Mouse (Mus musculus): ENCODE results near the gene Gm3127. TPM values are rescaled to one million over a fixed set of nuclear protein-coding genes. Genes with fewer than 3 reads are reported as not detected.
"Not testable (repeated sequence)": the region's sequence is repeated elsewhere in the genome, so short reads cannot be mapped to it uniquely, and the experiment has no call there.

Gm3127 gene
- polyA plus RNA-seq (2012; rRNA removed) (not detected in 2 replicates), polyA plus RNA-seq (2014; fragmentation: Nextera tagmentation; extraction: Ambion mirVana) (not detected in 2 replicates)

- not testable (repeated sequence) for H3K4me1 ChIP-seq (replicated peaks; ENCODE audit: control insufficient read depth in 2 of 2, insufficient read depth in 2 of 2, low read length in 1 of 2); H3K9me3 ChIP-seq (ENCODE audit: control insufficient read depth, low read length); DNase-seq (ENCODE audit: low read depth in 3 of 3, low spot score in 3 of 3); H3K36me3 ChIP-seq (replicated peaks; ENCODE audit: control insufficient read depth, insufficient read depth, low read depth); ATAC-seq (ENCODE audit: insufficient read depth); H3K27ac ChIP-seq; H3K9ac ChIP-seq (replicated peaks); H3K4me2 ChIP-seq (ENCODE audit: low read depth); H3K27me3 ChIP-seq (ENCODE audit: control insufficient read depth, insufficient read depth, low read length); H3K4me3 ChIP-seq (ENCODE audit: insufficient read depth in 1 of 2, low read depth in 2 of 2, low read length in 2 of 2)
- no CpG with 5 or more reads among the region's 2 CpGs for WGBS (ENCODE audit: insufficient replicate concordance)
Measured at GRCm38 (mm10) chr14:4164730-4165129, at the start of gene Gm3127. Gene Gm3127 (plus strand): TSS chr14:4165030.

GRCm38 (mm10) chr14:4141646-4142045 is 23.2 kb upstream of the Gm3127 start:
- not testable (repeated sequence) for H3K4me1 ChIP-seq (replicated peaks; ENCODE audit: control insufficient read depth in 2 of 2, insufficient read depth in 2 of 2, low read length in 1 of 2); H3K9ac ChIP-seq (replicated peaks); H3K4me3 ChIP-seq (ENCODE audit: insufficient read depth in 1 of 2, low read depth in 2 of 2, low read length in 2 of 2); H3K4me2 ChIP-seq (ENCODE audit: low read depth); H3K36me3 ChIP-seq (replicated peaks; ENCODE audit: control insufficient read depth, insufficient read depth, low read depth); DNase-seq (ENCODE audit: low read depth in 3 of 3, low spot score in 3 of 3); H3K27me3 ChIP-seq (ENCODE audit: control insufficient read depth, insufficient read depth, low read length); H3K27ac ChIP-seq; H3K9me3 ChIP-seq (ENCODE audit: control insufficient read depth, low read length); ATAC-seq (ENCODE audit: insufficient read depth)
- WGBS (ENCODE audit: insufficient replicate concordance) = 68% methylated on average over 4 of the region's 4 CpGs

GRCm38 (mm10) chr14:4182030-4182429 is 17.2 kb downstream of the Gm3127 start:
- DNase-seq (ENCODE audit: low read depth in 3 of 3, low spot score in 3 of 3); ATAC-seq (ENCODE audit: insufficient read depth); H3K4me2 ChIP-seq (ENCODE audit: low read depth); H3K4me1 ChIP-seq (replicated peaks; ENCODE audit: control insufficient read depth in 2 of 2, insufficient read depth in 2 of 2, low read length in 1 of 2); H3K9me3 ChIP-seq (ENCODE audit: control insufficient read depth, low read length); H3K27me3 ChIP-seq (ENCODE audit: control insufficient read depth, insufficient read depth, low read length); H3K9ac ChIP-seq (replicated peaks); H3K27ac ChIP-seq; H3K4me3 ChIP-seq (ENCODE audit: insufficient read depth in 1 of 2, low read depth in 2 of 2, low read length in 2 of 2); H3K36me3 ChIP-seq (replicated peaks; ENCODE audit: control insufficient read depth, insufficient read depth, low read depth): not testable (repeated sequence)
- WGBS (ENCODE audit: insufficient replicate concordance) = 9% methylated on average over 13 of the region's 14 CpGs

- H3K9me3 ChIP-seq (ENCODE audit: control insufficient read depth, low read length); H3K4me1 ChIP-seq (replicated peaks; ENCODE audit: control insufficient read depth in 2 of 2, insufficient read depth in 2 of 2, low read length in 1 of 2); H3K9ac ChIP-seq (replicated peaks); H3K4me2 ChIP-seq (ENCODE audit: low read depth); H3K36me3 ChIP-seq (replicated peaks; ENCODE audit: control insufficient read depth, insufficient read depth, low read depth); ATAC-seq (ENCODE audit: insufficient read depth); H3K27me3 ChIP-seq (ENCODE audit: control insufficient read depth, insufficient read depth, low read length); H3K4me3 ChIP-seq (ENCODE audit: insufficient read depth in 1 of 2, low read depth in 2 of 2, low read length in 2 of 2); H3K27ac ChIP-seq; DNase-seq (ENCODE audit: low read depth in 3 of 3, low spot score in 3 of 3): not testable (repeated sequence)
- WGBS (ENCODE audit: insufficient replicate concordance) = 14% methylated on average over 33 of the region's 59 CpGs
Measured at GRCm38 (mm10) chr14:4182491-4183210, 17.8 kb downstream of the Gm3127 start, which contains the start of gene Gm2974. Gene Gm2974 (plus strand): TSS chr14:4182576.

- WGBS (ENCODE audit: insufficient replicate concordance) = 22% methylated on average over 5 of the region's 10 CpGs
- H3K9ac ChIP-seq (replicated peaks); H3K9me3 ChIP-seq (ENCODE audit: control insufficient read depth, low read length); H3K36me3 ChIP-seq (replicated peaks; ENCODE audit: control insufficient read depth, insufficient read depth, low read depth); H3K27ac ChIP-seq; DNase-seq (ENCODE audit: low read depth in 3 of 3, low spot score in 3 of 3); H3K4me1 ChIP-seq (replicated peaks; ENCODE audit: control insufficient read depth in 2 of 2, insufficient read depth in 2 of 2, low read length in 1 of 2); ATAC-seq (ENCODE audit: insufficient read depth); H3K4me3 ChIP-seq (ENCODE audit: insufficient read depth in 1 of 2, low read depth in 2 of 2, low read length in 2 of 2); H3K4me2 ChIP-seq (ENCODE audit: low read depth); H3K27me3 ChIP-seq (ENCODE audit: control insufficient read depth, insufficient read depth, low read length): not testable (repeated sequence)
Measured at GRCm38 (mm10) chr14:4183375-4183774, 18.5 kb downstream of the Gm3127 start.

Other genes with a start within 250 kb of the Gm3127 start
- gene Gm3029, start 233.3 kb upstream of the Gm3127 start, polyA plus RNA-seq (2012; rRNA removed) = not detected in 2 replicates
- gene Gm3029, start 233.3 kb upstream of the Gm3127 start, polyA plus RNA-seq (2014; fragmentation: Nextera tagmentation; extraction: Ambion mirVana) = not detected in 2 replicates
- gene Gm3095, start 201.5 kb upstream of the Gm3127 start, polyA plus RNA-seq (2012; rRNA removed) = 0.03 TPM in 1 of 2 replicates, not detected in the other
- not detected in 2 replicates for gene Gm3095, start 201.5 kb upstream of the Gm3127 start, polyA plus RNA-seq (2014; fragmentation: Nextera tagmentation; extraction: Ambion mirVana)
- gene Gm3099, start 166.6 kb upstream of the Gm3127 start, polyA plus RNA-seq (2012; rRNA removed) = not detected in 2 replicates
- not detected in 2 replicates for gene Gm3099, start 166.6 kb upstream of the Gm3127 start, polyA plus RNA-seq (2014; fragmentation: Nextera tagmentation; extraction: Ambion mirVana)
- not detected in 2 replicates for gene Gm5796, start 141.1 kb upstream of the Gm3127 start, polyA plus RNA-seq (2012; rRNA removed)
- gene Gm5796, start 141.1 kb upstream of the Gm3127 start, polyA plus RNA-seq (2014; fragmentation: Nextera tagmentation; extraction: Ambion mirVana) = not detected in 2 replicates
- gene Gm3115, start 80.9 kb upstream of the Gm3127 start, polyA plus RNA-seq (2012; rRNA removed) = not detected in 2 replicates
- not detected in 2 replicates for gene Gm3115, start 80.9 kb upstream of the Gm3127 start, polyA plus RNA-seq (2014; fragmentation: Nextera tagmentation; extraction: Ambion mirVana)
- gene Gm8108, start 54.5 kb upstream of the Gm3127 start, polyA plus RNA-seq (2012; rRNA removed) = not detected in 2 replicates
- not detected in 2 replicates for gene Gm8108, start 54.5 kb upstream of the Gm3127 start, polyA plus RNA-seq (2014; fragmentation: Nextera tagmentation; extraction: Ambion mirVana)
- gene Gm2974, start 17.5 kb downstream of the Gm3127 start, polyA plus RNA-seq (2012; rRNA removed) = not detected in 2 replicates
- not detected in 2 replicates for gene Gm2974, start 17.5 kb downstream of the Gm3127 start, polyA plus RNA-seq (2014; fragmentation: Nextera tagmentation; extraction: Ambion mirVana)
- gene Gm3138, start 84.6 kb downstream of the Gm3127 start, polyA plus RNA-seq (2012; rRNA removed) = not detected in 2 replicates
- gene Gm3138, start 84.6 kb downstream of the Gm3127 start, polyA plus RNA-seq (2014; fragmentation: Nextera tagmentation; extraction: Ambion mirVana) = not detected in 2 replicates
- not detected in 2 replicates for gene Gm3149, start 152.3 kb downstream of the Gm3127 start, polyA plus RNA-seq (2012; rRNA removed)
- not detected in 2 replicates for gene Gm3149, start 152.3 kb downstream of the Gm3127 start, polyA plus RNA-seq (2014; fragmentation: Nextera tagmentation; extraction: Ambion mirVana)
- gene 2610042L04Rik, start 169.7 kb downstream of the Gm3127 start, polyA plus RNA-seq (2012; rRNA removed) = not detected in 2 replicates
- not detected in 2 replicates for gene 2610042L04Rik, start 169.7 kb downstream of the Gm3127 start, polyA plus RNA-seq (2014; fragmentation: Nextera tagmentation; extraction: Ambion mirVana)
- not detected in 2 replicates for gene Gm3159, start 232.5 kb downstream of the Gm3127 start, polyA plus RNA-seq (2012; rRNA removed)
- gene Gm3159, start 232.5 kb downstream of the Gm3127 start, polyA plus RNA-seq (2014; fragmentation: Nextera tagmentation; extraction: Ambion mirVana) = not detected in 2 replicates